Mouse (Mus musculus): ENCODE data around the gene 2200002D01Rik. TPM values are rescaled to one million over a fixed set of nuclear protein-coding genes. Genes with fewer than 3 reads are reported as not detected.
"Not testable (repeated sequence)": the region's sequence is repeated elsewhere in the genome, so short reads cannot be mapped to it uniquely, and the experiment has no call there.

2200002D01Rik gene
- polyA plus RNA-seq, 1 experiment from 2014 or later, result 0.92 TPM

GRCm38 (mm10) chr7:29230560-29230959, 17.7 kb downstream of the 2200002D01Rik start:
- Histone ChIP-seq H3K4me2 (replicated peaks) (no peak overlapping the region), H3K27ac (no peak overlapping the region), H3K4me3 (replicated peaks) (no peak overlapping the region), H3K9me3 (no peaks in the 10 kb centered on the region), H3K9ac (replicated peaks) (no peak overlapping the region), H3K27me3 (peaks cover 47% of the 10 kb centered on the region), H3K36me3 (no peaks in the 10 kb centered on the region), H3K4me1 (replicated peaks) (peaks cover 7% of the 10 kb centered on the region)
- 23% methylated on average over 3 of the region's 3 CpGs for WGBS
- ATAC-seq, result no peak

GRCm38 (mm10) chr7:29228202-29228601, 20.1 kb downstream of the 2200002D01Rik start:
- no peak overlapping the region for H3K27ac ChIP-seq
- H3K9ac ChIP-seq (replicated peaks), result no peak overlapping the region
- 73% methylated on average over 4 of the region's 4 CpGs for WGBS
- H3K9me3 ChIP-seq, result no peaks in the 10 kb centered on the region
- no peaks in the 10 kb centered on the region for H3K36me3 ChIP-seq
- H3K4me1 ChIP-seq (replicated peaks), result peaks cover 16% of the 10 kb centered on the region
- no peak overlapping the region for H3K4me3 ChIP-seq (replicated peaks)
- no peak overlapping the region for H3K4me2 ChIP-seq (replicated peaks)
- no peak for ATAC-seq
- H3K27me3 ChIP-seq, result peaks cover 40% of the 10 kb centered on the region

GRCm38 (mm10) chr7:29225520-29225919, 22.7 kb downstream of the 2200002D01Rik start:
- Histone ChIP-seq H3K4me1 (replicated peaks) (peaks cover 10% of the 10 kb centered on the region), H3K9me3 (no peaks in the 10 kb centered on the region), H3K4me3 (replicated peaks) (no peak overlapping the region), H3K27me3 (peaks cover 13% of the 10 kb centered on the region), H3K9ac (replicated peaks) (0 out of 2 replicates have a peak overlapping the region, but pooled peaks have one; percentile 30), H3K36me3 (no peaks in the 10 kb centered on the region), H3K4me2 (replicated peaks) (peak overlapping the region; percentile 35), H3K27ac (no peak overlapping the region)
- ATAC-seq, result peak; percentile 45
- 76% methylated on average over 13 of the region's 13 CpGs for WGBS

- Histone ChIP-seq H3K36me3 (no peaks in the 10 kb centered on the region), H3K4me1 (replicated peaks) (peaks cover 10% of the 10 kb centered on the region), H3K4me2 (replicated peaks) (peak overlapping the region; percentile 35), H3K9ac (replicated peaks) (0 out of 2 replicates have a peak overlapping the region, but pooled peaks have one; percentile 30), H3K4me3 (replicated peaks) (0 out of 2 replicates have a peak overlapping the region, but pooled peaks have one; percentile 8), H3K27me3 (peaks cover 7% of the 10 kb centered on the region), H3K9me3 (0 out of 2 replicates have a peak, but pooled peaks cover 3% of the 10 kb centered on the region), H3K27ac (no peak overlapping the region)
- peak; percentile 66 for ATAC-seq
- 11% methylated on average over 16 of the region's 16 CpGs for WGBS
Measured at GRCm38 (mm10) chr7:29224756-29225394, 23.4 kb downstream of the 2200002D01Rik start.

- H3K4me3 ChIP-seq (replicated peaks), result no peak overlapping the region
- H3K4me1 ChIP-seq (replicated peaks), result peaks cover 24% of the 10 kb centered on the region
- H3K36me3 ChIP-seq, result no peaks in the 10 kb centered on the region
- H3K27me3 ChIP-seq, result peaks cover 16% of the 10 kb centered on the region
- 0 out of 2 replicates have a peak, but pooled peaks cover 4% of the 10 kb centered on the region for H3K9me3 ChIP-seq
- WGBS, result 36% methylated on average over 15 of the region's 15 CpGs
- H3K4me2 ChIP-seq (replicated peaks), result no peak overlapping the region
- H3K27ac ChIP-seq, result no peak overlapping the region
- no peak for ATAC-seq
- H3K9ac ChIP-seq (replicated peaks), result no peak overlapping the region
Measured at GRCm38 (mm10) chr7:29214846-29215245, 33.4 kb downstream of the 2200002D01Rik start.

- Histone ChIP-seq H3K27ac (no peak overlapping the region), H3K9me3 (no peaks in the 10 kb centered on the region), H3K4me3 (replicated peaks) (no peak overlapping the region), H3K4me2 (replicated peaks) (peak overlapping the region; percentile 52; the same call in 1 of the 2 replicates), H3K36me3 (no peaks in the 10 kb centered on the region), H3K9ac (replicated peaks) (no peak overlapping the region), H3K4me1 (replicated peaks) (peaks cover 24% of the 10 kb centered on the region), H3K27me3 (peaks cover 16% of the 10 kb centered on the region)
- ATAC-seq, result 0 out of 2 replicates have a peak, but pooled peaks have one; percentile 9
- 68% methylated on average over 2 of the region's 2 CpGs for WGBS
Measured at GRCm38 (mm10) chr7:29214236-29214635, 34.0 kb downstream of the 2200002D01Rik start.

- peaks cover 24% of the 10 kb centered on the region for H3K4me1 ChIP-seq (replicated peaks)
- no peaks in the 10 kb centered on the region for H3K36me3 ChIP-seq
- no peak within 1 kb of the TSS for H3K9ac ChIP-seq (replicated peaks)
- no peaks in the 10 kb centered on the region for H3K9me3 ChIP-seq
- H3K4me3 ChIP-seq (replicated peaks), result peak within 1 kb of the TSS; percentile 30
- peaks cover 16% of the 10 kb centered on the region for H3K27me3 ChIP-seq
- H3K27ac ChIP-seq, result no peak within 1 kb of the TSS
- WGBS, result 3% methylated on average over 20 of the region's 20 CpGs
- ATAC-seq, result peak; percentile 83
- H3K4me2 ChIP-seq (replicated peaks), result peak within 1 kb of the TSS; percentile 52
Measured at GRCm38 (mm10) chr7:29213675-29214082, 34.6 kb downstream of the 2200002D01Rik start, which contains the start of gene Catsperg1. TSS of gene Catsperg1 (minus strand) at chr7:29214035.

GRCm38 (mm10) chr7:29212775-29213560, 35.3 kb downstream of the 2200002D01Rik start:
- not testable (repeated sequence) for H3K9me3 ChIP-seq; H3K27ac ChIP-seq; H3K36me3 ChIP-seq; H3K9ac ChIP-seq (replicated peaks); ATAC-seq
- peak overlapping the region; percentile 30 for H3K4me3 ChIP-seq (replicated peaks)
- 15% methylated on average over 40 of the region's 40 CpGs for WGBS
- peak overlapping the region; percentile 52 for H3K4me2 ChIP-seq (replicated peaks)
- peaks cover 16% of the 10 kb centered on the region for H3K27me3 ChIP-seq
- H3K4me1 ChIP-seq (replicated peaks), result peaks cover 24% of the 10 kb centered on the region

GRCm38 (mm10) chr7:29212199-29212765, 36.0 kb downstream of the 2200002D01Rik start:
- ATAC-seq, result no peak
- H3K9ac ChIP-seq (replicated peaks), result no peak overlapping the region
- H3K4me2 ChIP-seq (replicated peaks), result peak overlapping the region; percentile 52

GRCm38 (mm10) chr7:29211415-29212198, 36.7 kb downstream of the 2200002D01Rik start:
- peak; percentile 44; the same call in 1 of the 2 replicates for ATAC-seq
- WGBS, result 6% methylated on average over 34 of the region's 34 CpGs

More at GRCm38 (mm10) chr7:29212199-29212765, 36.0 kb downstream of the 2200002D01Rik start:
- 16% methylated on average over 26 of the region's 26 CpGs for WGBS
- Histone ChIP-seq H3K27ac (no peak overlapping the region), H3K27me3 (peaks cover 16% of the 10 kb centered on the region), H3K4me1 (replicated peaks) (peaks cover 24% of the 10 kb centered on the region), H3K4me3 (replicated peaks) (peak overlapping the region; percentile 33), H3K9me3 (no peaks in the 10 kb centered on the region), H3K36me3 (no peaks in the 10 kb centered on the region)

GRCm38 (mm10) chr7:29211013-29211412, 37.3 kb downstream of the 2200002D01Rik start:
- Histone ChIP-seq H3K27me3 (peaks cover 16% of the 10 kb centered on the region), H3K4me1 (replicated peaks) (peaks cover 24% of the 10 kb centered on the region), H3K4me2 (replicated peaks) (peak overlapping the region; percentile 42), H3K4me3 (replicated peaks) (peak overlapping the region; percentile 33; the same call in 1 of the 2 replicates)
- H3K9ac ChIP-seq (replicated peaks); H3K36me3 ChIP-seq; ATAC-seq; H3K27ac ChIP-seq; H3K9me3 ChIP-seq: not testable (repeated sequence)
- 38% methylated on average over 13 of the region's 15 CpGs for WGBS

More at GRCm38 (mm10) chr7:29211415-29212198, 36.7 kb downstream of the 2200002D01Rik start:
- Histone ChIP-seq H3K27ac (no peak overlapping the region), H3K9me3 (no peaks in the 10 kb centered on the region), H3K4me3 (replicated peaks) (peak overlapping the region; percentile 33), H3K4me2 (replicated peaks) (peak overlapping the region; percentile 42), H3K27me3 (peaks cover 16% of the 10 kb centered on the region), H3K9ac (replicated peaks) (no peak overlapping the region; the same call in 1 of the 2 replicates), H3K4me1 (replicated peaks) (peaks cover 24% of the 10 kb centered on the region), H3K36me3 (no peaks in the 10 kb centered on the region)
